Comparison of ENCODE assay signal across 26 mouse cellular contexts in the genomic region with DNA sequence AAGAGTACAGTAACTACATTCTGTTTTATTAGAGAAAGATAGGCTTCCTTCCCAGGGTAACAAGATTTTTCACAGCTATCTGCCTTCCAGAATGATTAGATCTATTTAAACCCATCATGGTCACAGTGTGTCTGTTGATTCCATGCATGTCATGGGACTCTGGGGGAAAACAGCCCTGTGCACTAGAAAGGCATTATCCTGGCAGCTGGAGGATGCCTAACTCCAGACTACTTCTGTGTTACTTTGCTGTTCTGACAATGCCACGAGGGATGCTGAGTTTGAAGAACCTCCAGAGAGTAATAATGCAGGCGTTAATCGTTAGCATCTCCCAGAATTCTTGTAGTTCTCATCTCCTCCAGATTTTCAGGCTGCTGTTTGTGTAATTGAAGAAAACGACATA.
A peak's percentile ranks its signal among the peaks of the same experiment; 100 is the strongest.
DNase-seq lines count a peak whose midpoint lies in the region; ATAC-seq and TF ChIP-seq lines count a peak whose summit lies in the region.
"Had no signal": no experiment of that assay in that cellular context is flagged by ENCODE, and none has a peak within 500 bp of the region (broad histone marks: within the 10 kb centered on the region; RNA-seq: fewer than 3 reads in every experiment).

No protein-coding gene starts in this region.

- H3K4me2 ChIP-seq in hindbrain, embryonic 13.5 days: no peak overlapping the region
- H3K4me2 ChIP-seq in hindbrain, embryonic 12.5 days (replicated peaks): no peak overlapping the region
- H3K4me2 ChIP-seq in midbrain, embryonic 14.5 days (ENCODE audit: low read length): no peak overlapping the region
- no peak overlapping the region for H3K4me2 ChIP-seq in midbrain, embryonic 13.5 days (replicated peaks)
- H3K4me2 ChIP-seq in hindbrain, postnatal 0 days (ENCODE audit: low read depth, low read length): no peak overlapping the region
- H3K4me2 ChIP-seq: embryonic facial prominence, embryonic 13.5 days; forebrain, embryonic 12.5 days; forebrain, embryonic 15.5 days; heart, embryonic 13.5 days; intestine, embryonic 15.5 days had no signal

- H3K36me3 ChIP-seq in hindbrain, embryonic 13.5 days: no peaks in the 10 kb centered on the region
- H3K36me3 ChIP-seq in hindbrain, embryonic 12.5 days: no peaks in the 10 kb centered on the region
- no peaks in the 10 kb centered on the region for H3K36me3 ChIP-seq in midbrain, embryonic 14.5 days (ENCODE audit: control insufficient read depth, insufficient read depth, low read length)
- no peaks in the 10 kb centered on the region for H3K36me3 ChIP-seq in midbrain, embryonic 13.5 days
- H3K36me3 ChIP-seq in hindbrain, postnatal 0 days (ENCODE audit: insufficient read depth, low read length): no peaks in the 10 kb centered on the region
- no peaks in the 10 kb centered on the region for H3K36me3 ChIP-seq in embryonic facial prominence, embryonic 10.5 days (replicated peaks)
- H3K36me3 ChIP-seq: embryonic facial prominence, embryonic 13.5 days; forebrain, embryonic 12.5 days; forebrain, embryonic 15.5 days; heart, embryonic 10.5 days; heart, embryonic 13.5 days; intestine, embryonic 15.5 days had no signal

- H3K4me1 ChIP-seq in hindbrain, embryonic 13.5 days (replicated peaks): peaks cover 10% of the 10 kb centered on the region
- no peaks in the 10 kb centered on the region for H3K4me1 ChIP-seq in hindbrain, embryonic 12.5 days
- H3K4me1 ChIP-seq in midbrain, embryonic 14.5 days (ENCODE audit: control insufficient read depth, insufficient read depth, low read length): peaks cover 7% of the 10 kb centered on the region
- H3K4me1 ChIP-seq in midbrain, embryonic 13.5 days (replicated peaks): peaks cover 12% of the 10 kb centered on the region
- H3K4me1 ChIP-seq in hindbrain, postnatal 0 days (ENCODE audit: insufficient read depth, low read length): no peaks in the 10 kb centered on the region
- H3K4me1 ChIP-seq in embryonic facial prominence, embryonic 10.5 days: no peaks in the 10 kb centered on the region
- H3K4me1 ChIP-seq: embryonic facial prominence, embryonic 13.5 days; heart, embryonic 10.5 days; heart, embryonic 13.5 days; intestine, embryonic 15.5 days had no signal

- no peak overlapping the region for H3K9ac ChIP-seq in hindbrain, embryonic 13.5 days
- H3K9ac ChIP-seq in hindbrain, embryonic 12.5 days: no peak overlapping the region
- no peak overlapping the region for H3K9ac ChIP-seq in midbrain, embryonic 14.5 days (replicated peaks; ENCODE audit: low read length)
- no peak overlapping the region for H3K9ac ChIP-seq in midbrain, embryonic 13.5 days (replicated peaks)
- H3K9ac ChIP-seq in hindbrain, postnatal 0 days (replicated peaks; ENCODE audit: low read length): no peak overlapping the region
- H3K9ac ChIP-seq: embryonic facial prominence, embryonic 13.5 days; forebrain, embryonic 12.5 days; forebrain, embryonic 15.5 days; heart, embryonic 13.5 days; intestine, embryonic 15.5 days had no signal

- TF ChIP-seq CTCF in hindbrain, postnatal 0 days (IDR thresholded peaks at IDR 0.05; ENCODE audit: low read depth): no peak

- H3K27me3 ChIP-seq in hindbrain, embryonic 13.5 days: no peaks in the 10 kb centered on the region
- H3K27me3 ChIP-seq in hindbrain, embryonic 12.5 days: no peaks in the 10 kb centered on the region
- H3K27me3 ChIP-seq in midbrain, embryonic 14.5 days (ENCODE audit: control insufficient read depth, insufficient read depth, low read length): no peaks in the 10 kb centered on the region
- H3K27me3 ChIP-seq in midbrain, embryonic 13.5 days: no peaks in the 10 kb centered on the region
- H3K27me3 ChIP-seq in hindbrain, postnatal 0 days (ENCODE audit: insufficient read depth, low read length): no peaks in the 10 kb centered on the region
- H3K27me3 ChIP-seq in embryonic facial prominence, embryonic 10.5 days (replicated peaks; ENCODE audit: low read depth, poor library complexity, severe bottlenecking): no peaks in the 10 kb centered on the region
- H3K27me3 ChIP-seq: embryonic facial prominence, embryonic 13.5 days; forebrain, embryonic 12.5 days; forebrain, embryonic 15.5 days; heart, embryonic 13.5 days; intestine, embryonic 15.5 days; Patski had no signal

- 46% methylated on average over 4 of the region's 4 CpGs for WGBS in hindbrain, embryonic 13.5 days
- WGBS in hindbrain, embryonic 12.5 days: 57% methylated on average over 4 of the region's 4 CpGs
- WGBS in midbrain, embryonic 14.5 days: 63% methylated on average over 4 of the region's 4 CpGs
- 69% methylated on average over 4 of the region's 4 CpGs for WGBS in midbrain, embryonic 13.5 days
- WGBS in hindbrain, postnatal 0 days: 39% methylated on average over 4 of the region's 4 CpGs
- 80% methylated on average over 4 of the region's 4 CpGs for WGBS in embryonic facial prominence, embryonic 10.5 days

- no peaks in the 10 kb centered on the region for H3K9me3 ChIP-seq in hindbrain, embryonic 13.5 days
- H3K9me3 ChIP-seq in hindbrain, embryonic 12.5 days (replicated peaks): no peaks in the 10 kb centered on the region
- no peaks in the 10 kb centered on the region for H3K9me3 ChIP-seq in midbrain, embryonic 14.5 days (ENCODE audit: control insufficient read depth, low read length)
- no peaks in the 10 kb centered on the region for H3K9me3 ChIP-seq in midbrain, embryonic 13.5 days
- H3K9me3 ChIP-seq in hindbrain, postnatal 0 days (ENCODE audit: low read length): no peaks in the 10 kb centered on the region
- H3K9me3 ChIP-seq in embryonic facial prominence, embryonic 10.5 days: no peaks in the 10 kb centered on the region
- H3K9me3 ChIP-seq: embryonic facial prominence, embryonic 13.5 days; forebrain, embryonic 12.5 days; forebrain, embryonic 15.5 days; heart, embryonic 10.5 days; heart, embryonic 13.5 days; intestine, embryonic 15.5 days had no signal

- H3K27ac ChIP-seq in hindbrain, embryonic 13.5 days: no peak overlapping the region
- H3K27ac ChIP-seq in hindbrain, embryonic 12.5 days: no peak overlapping the region
- H3K27ac ChIP-seq in midbrain, embryonic 14.5 days (replicated peaks; ENCODE audit: low read depth, low read length): no peak overlapping the region
- no peak overlapping the region for H3K27ac ChIP-seq in midbrain, embryonic 13.5 days
- no peak overlapping the region for H3K27ac ChIP-seq in hindbrain, postnatal 0 days
- H3K27ac ChIP-seq in embryonic facial prominence, embryonic 10.5 days (replicated peaks): no peak overlapping the region
- H3K27ac ChIP-seq: embryonic facial prominence, embryonic 13.5 days; forebrain, embryonic 12.5 days; forebrain, embryonic 15.5 days; heart, adult 2 months; heart, embryonic 10.5 days; heart, embryonic 13.5 days; intestine, embryonic 15.5 days had no signal

- H3K4me3 ChIP-seq in hindbrain, embryonic 13.5 days: no peak overlapping the region
- no peak overlapping the region for H3K4me3 ChIP-seq in hindbrain, embryonic 12.5 days
- H3K4me3 ChIP-seq in midbrain, embryonic 14.5 days (replicated peaks; ENCODE audit: low read depth, low read length): no peak overlapping the region
- H3K4me3 ChIP-seq in midbrain, embryonic 13.5 days (replicated peaks): no peak overlapping the region
- H3K4me3 ChIP-seq in hindbrain, postnatal 0 days (ENCODE audit: low read length): no peak overlapping the region
- no peak overlapping the region for H3K4me3 ChIP-seq in embryonic facial prominence, embryonic 10.5 days
- H3K4me3 ChIP-seq: embryonic facial prominence, embryonic 13.5 days; erythroblast, embryonic 14.5 days; forebrain, embryonic 12.5 days; forebrain, embryonic 15.5 days; heart, adult 2 months; heart, embryonic 10.5 days; heart, embryonic 13.5 days; intestine, embryonic 15.5 days had no signal

- DNase-seq in midbrain, embryonic 14.5 days: peak; percentile 23
- peak; percentile 36 for DNase-seq in MN1 (ENCODE audit: low spot score)
- peak; percentile 44 for DNase-seq in hindbrain, postnatal 0 days (ENCODE audit: low spot score)
- DNase-seq in urinary bladder, adult 2 months (ENCODE audit: low spot score): no peak
- no peak for DNase-seq in embryonic facial prominence, embryonic 10.5 days (ENCODE audit: low spot score)
- DNase-seq: adrenal gland, postnatal 10 days; adrenal gland, postnatal 36 days; cerebellum, adult 11 months; cerebellum, adult 2 months; cerebellum, adult 9-11 months; cerebellum, postnatal 25 days; gastrocnemius, postnatal 25 days; heart, adult 2 months; heart, postnatal 14 days; heart, postnatal 4 days had no signal

- ATAC-seq in hindbrain, embryonic 13.5 days (ENCODE audit: low FRiP score): peak; percentile 56; the same call in 1 of the 2 replicates
- ATAC-seq in hindbrain, embryonic 12.5 days (ENCODE audit: low FRiP score): no peak
- ATAC-seq in midbrain, embryonic 14.5 days (ENCODE audit: low FRiP score, low TSS enrichment): no peak
- no peak for ATAC-seq in midbrain, embryonic 13.5 days
- peak; percentile 12; the same call in 1 of the 2 replicates for ATAC-seq in hindbrain, postnatal 0 days
- ATAC-seq: forebrain, embryonic 15.5 days; intestine, embryonic 15.5 days; Patski had no signal

Comparison
In these comparisons a context has a peak if more than half of its experiments do, and no peak if none do; other contexts are left out.
1. ATAC-seq: peak in hindbrain, embryonic 13.5 days (single experiment) and hindbrain, postnatal 0 days (single experiment); none in hindbrain, embryonic 12.5 days (single experiment), midbrain, embryonic 14.5 days (single experiment) and midbrain, embryonic 13.5 days (single experiment).
2. DNase-seq: peak in midbrain, embryonic 14.5 days (single experiment), MN1 (single experiment) and hindbrain, postnatal 0 days (single experiment); none in urinary bladder, adult 2 months (single experiment) and embryonic facial prominence, embryonic 10.5 days (single experiment).